Mouse (Mus musculus): ENCODE data around the gene Skap1. TPM values are rescaled to one million over a fixed set of nuclear protein-coding genes. Genes with fewer than 3 reads are reported as not detected.

Skap1 gene
- polyA plus RNA-seq, 1 experiment from 2014 or later: 0.87 TPM

GRCm38 (mm10) chr11:96482711-96483110, 18.3 kb downstream of the Skap1 start:
- Histone ChIP-seq H3K4me3 (ENCODE audit: low read depth, low read length) (no peak overlapping the region), H3K36me3 (ENCODE audit: control insufficient read depth, insufficient read depth, low read length) (no peaks in the 10 kb centered on the region), H3K27me3 (replicated peaks; ENCODE audit: control insufficient read depth, insufficient read depth, low read length) (no peaks in the 10 kb centered on the region), H3K4me1 (replicated peaks; ENCODE audit: control insufficient read depth, insufficient read depth, low read length) (no peaks in the 10 kb centered on the region), H3K9me3 (ENCODE audit: control insufficient read depth, low read length) (no peaks in the 10 kb centered on the region), H3K27ac (ENCODE audit: low read depth) (no peak overlapping the region), H3K4me2 (ENCODE audit: low read length) (no peak overlapping the region), H3K9ac (ENCODE audit: low read length) (no peak overlapping the region)
- ATAC-seq (replicated peaks; ENCODE audit: low FRiP score, low TSS enrichment, low read depth) (no peak), DNase-seq (ENCODE audit: low spot score) (no peak)
- WGBS: 27% methylated on average over 3 of the region's 3 CpGs

- H3K9ac ChIP-seq (ENCODE audit: low read length): no peak overlapping the region
- no peaks in the 10 kb centered on the region for H3K36me3 ChIP-seq (ENCODE audit: control insufficient read depth, insufficient read depth, low read length)
- no peak overlapping the region for H3K4me2 ChIP-seq (ENCODE audit: low read length)
- no peaks in the 10 kb centered on the region for H3K27me3 ChIP-seq (replicated peaks; ENCODE audit: control insufficient read depth, insufficient read depth, low read length)
- no peaks in the 10 kb centered on the region for H3K9me3 ChIP-seq (ENCODE audit: control insufficient read depth, low read length)
- ATAC-seq (replicated peaks; ENCODE audit: low FRiP score, low TSS enrichment, low read depth) (no peak), DNase-seq (ENCODE audit: low spot score) (no peak)
- no peak overlapping the region for H3K4me3 ChIP-seq (ENCODE audit: low read depth, low read length)
- H3K4me1 ChIP-seq (replicated peaks; ENCODE audit: control insufficient read depth, insufficient read depth, low read length): no peaks in the 10 kb centered on the region
- no peak overlapping the region for H3K27ac ChIP-seq (ENCODE audit: low read depth)
Observed at GRCm38 (mm10) chr11:96483179-96483578, 18.8 kb downstream of the Skap1 start.

GRCm38 (mm10) chr11:96498481-96498880, 34.1 kb downstream of the Skap1 start:
- DNase-seq (ENCODE audit: low spot score): peak; percentile 13
- Histone ChIP-seq H3K9ac (ENCODE audit: low read length) (no peak overlapping the region), H3K27me3 (replicated peaks; ENCODE audit: control insufficient read depth, insufficient read depth, low read length) (no peaks in the 10 kb centered on the region), H3K4me2 (ENCODE audit: low read length) (no peak overlapping the region), H3K9me3 (ENCODE audit: control insufficient read depth, low read length) (no peaks in the 10 kb centered on the region), H3K4me3 (ENCODE audit: low read depth, low read length) (no peak overlapping the region), H3K27ac (ENCODE audit: low read depth) (no peak overlapping the region), H3K4me1 (replicated peaks; ENCODE audit: control insufficient read depth, insufficient read depth, low read length) (no peaks in the 10 kb centered on the region), H3K36me3 (ENCODE audit: control insufficient read depth, insufficient read depth, low read length) (no peaks in the 10 kb centered on the region)
- WGBS: 77% methylated on average over 8 of the region's 8 CpGs
- ATAC-seq (replicated peaks; ENCODE audit: low FRiP score, low TSS enrichment, low read depth): no peak

GRCm38 (mm10) chr11:96501042-96501441, 36.6 kb downstream of the Skap1 start:
- Histone ChIP-seq H3K4me2 (ENCODE audit: low read length) (no peak overlapping the region), H3K27ac (ENCODE audit: low read depth) (no peak overlapping the region), H3K4me1 (replicated peaks; ENCODE audit: control insufficient read depth, insufficient read depth, low read length) (no peaks in the 10 kb centered on the region; the same call in 1 of the 2 replicates), H3K9ac (ENCODE audit: low read length) (no peak overlapping the region), H3K9me3 (ENCODE audit: control insufficient read depth, low read length) (no peaks in the 10 kb centered on the region), H3K36me3 (ENCODE audit: control insufficient read depth, insufficient read depth, low read length) (no peaks in the 10 kb centered on the region), H3K4me3 (ENCODE audit: low read depth, low read length) (no peak overlapping the region), H3K27me3 (replicated peaks; ENCODE audit: control insufficient read depth, insufficient read depth, low read length) (no peaks in the 10 kb centered on the region)
- WGBS: 49% methylated on average over 6 of the region's 6 CpGs
- DNase-seq (ENCODE audit: low spot score) (peak; percentile 34), ATAC-seq (replicated peaks; ENCODE audit: low FRiP score, low TSS enrichment, low read depth) (no peak)

- no peak for DNase-seq (ENCODE audit: low spot score)
- ATAC-seq (replicated peaks; ENCODE audit: low FRiP score, low TSS enrichment, low read depth): no peak
- no peak overlapping the region for H3K4me2 ChIP-seq (ENCODE audit: low read length)
- 64% methylated on average over 3 of the region's 3 CpGs for WGBS
- H3K27me3 ChIP-seq (replicated peaks; ENCODE audit: control insufficient read depth, insufficient read depth, low read length): no peaks in the 10 kb centered on the region
- H3K9ac ChIP-seq (ENCODE audit: low read length): no peak overlapping the region
- no peak overlapping the region for H3K27ac ChIP-seq (ENCODE audit: low read depth)
- no peak overlapping the region for H3K4me3 ChIP-seq (ENCODE audit: low read depth, low read length)
- H3K9me3 ChIP-seq (ENCODE audit: control insufficient read depth, low read length): no peaks in the 10 kb centered on the region
- no peaks in the 10 kb centered on the region for H3K36me3 ChIP-seq (ENCODE audit: control insufficient read depth, insufficient read depth, low read length)
- H3K4me1 ChIP-seq (replicated peaks; ENCODE audit: control insufficient read depth, insufficient read depth, low read length): no peaks in the 10 kb centered on the region; the same call in 1 of the 2 replicates
Observed at GRCm38 (mm10) chr11:96502948-96503347, 38.6 kb downstream of the Skap1 start.

DNA sequence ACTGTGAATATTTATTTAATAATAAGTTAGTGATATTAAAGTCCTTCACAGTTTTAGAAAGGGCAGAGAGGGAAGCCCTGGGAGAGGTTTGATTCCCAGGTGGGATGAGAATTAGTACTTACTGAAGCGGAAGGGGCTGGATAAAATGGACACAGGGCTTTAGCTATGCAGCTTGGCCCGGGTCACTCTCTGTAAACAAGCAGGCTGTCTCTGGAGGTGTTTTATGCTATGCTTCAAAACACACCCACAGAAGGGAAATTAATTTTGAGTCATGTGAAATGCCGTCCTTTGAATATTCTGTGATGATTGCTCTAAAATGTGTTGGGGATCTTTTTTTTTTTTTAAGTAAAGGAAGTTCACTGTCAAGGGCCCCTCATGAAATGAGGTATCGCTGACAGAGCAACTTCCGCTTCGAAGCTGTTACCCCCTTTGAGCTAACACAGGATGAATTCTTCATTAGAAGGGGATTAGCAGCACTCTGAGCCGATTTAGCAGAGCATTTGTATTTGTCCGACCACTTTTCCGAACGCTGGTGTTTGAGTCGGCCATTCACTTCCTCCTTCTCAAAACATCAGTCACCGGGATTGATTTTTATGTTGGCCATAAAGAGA, 40.2 kb downstream of the Skap1 start:
- Histone ChIP-seq H3K9me3 (ENCODE audit: control insufficient read depth, low read length) (no peaks in the 10 kb centered on the region), H3K27me3 (replicated peaks; ENCODE audit: control insufficient read depth, insufficient read depth, low read length) (no peaks in the 10 kb centered on the region), H3K36me3 (ENCODE audit: control insufficient read depth, insufficient read depth, low read length) (no peaks in the 10 kb centered on the region), H3K4me3 (ENCODE audit: low read depth, low read length) (no peak overlapping the region), H3K9ac (ENCODE audit: low read length) (no peak overlapping the region), H3K4me2 (ENCODE audit: low read length) (no peak overlapping the region), H3K4me1 (replicated peaks; ENCODE audit: control insufficient read depth, insufficient read depth, low read length) (no peaks in the 10 kb centered on the region; the same call in 1 of the 2 replicates), H3K27ac (ENCODE audit: low read depth) (no peak overlapping the region)
- whole genome bisulfite sequencing: 39% methylated on average over 12 of the region's 12 CpGs
- ATAC-seq (replicated peaks; ENCODE audit: low FRiP score, low TSS enrichment, low read depth) (no peak), DNase-seq (ENCODE audit: low spot score) (no peak)

DNA sequence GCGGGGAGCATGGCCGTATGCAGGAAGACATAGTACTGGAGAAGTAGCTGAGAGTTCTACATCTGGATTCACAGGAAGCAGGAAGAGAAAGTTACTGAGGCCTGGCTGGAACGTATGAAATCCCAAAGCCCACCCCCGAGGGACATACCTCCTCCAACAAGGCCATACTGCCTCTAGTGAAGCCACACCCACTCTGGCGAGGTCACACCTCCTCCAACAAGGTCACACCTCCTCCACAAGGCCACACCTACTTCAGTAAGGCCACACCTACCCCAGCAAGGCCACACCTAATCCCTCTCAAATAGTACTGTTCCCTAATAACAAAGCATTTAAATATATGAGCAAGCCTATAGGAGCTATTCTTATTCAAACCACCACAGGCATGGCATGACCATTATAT, 41.4 kb downstream of the Skap1 start:
- Histone ChIP-seq H3K4me2 (ENCODE audit: low read length) (no peak overlapping the region), H3K9ac (ENCODE audit: low read length) (no peak overlapping the region), H3K4me1 (replicated peaks; ENCODE audit: control insufficient read depth, insufficient read depth, low read length) (no peaks in the 10 kb centered on the region; the same call in 1 of the 2 replicates), H3K27ac (ENCODE audit: low read depth) (no peak overlapping the region), H3K36me3 (ENCODE audit: control insufficient read depth, insufficient read depth, low read length) (no peaks in the 10 kb centered on the region), H3K27me3 (replicated peaks; ENCODE audit: control insufficient read depth, insufficient read depth, low read length) (no peaks in the 10 kb centered on the region), H3K4me3 (ENCODE audit: low read depth, low read length) (no peak overlapping the region), H3K9me3 (ENCODE audit: control insufficient read depth, low read length) (no peaks in the 10 kb centered on the region)
- DNase-seq (ENCODE audit: low spot score) (no peak), ATAC-seq (replicated peaks; ENCODE audit: low FRiP score, low TSS enrichment, low read depth) (no peak)
- WGBS: 63% methylated on average over 5 of the region's 5 CpGs

GRCm38 (mm10) chr11:96515164-96515563, 50.8 kb downstream of the Skap1 start:
- no peak overlapping the region for H3K4me2 ChIP-seq (ENCODE audit: low read length)
- H3K9ac ChIP-seq (ENCODE audit: low read length): no peak overlapping the region
- no peak for ATAC-seq (replicated peaks; ENCODE audit: low FRiP score, low TSS enrichment, low read depth)
- H3K27me3 ChIP-seq (replicated peaks; ENCODE audit: control insufficient read depth, insufficient read depth, low read length): no peaks in the 10 kb centered on the region
- H3K36me3 ChIP-seq (ENCODE audit: control insufficient read depth, insufficient read depth, low read length): no peaks in the 10 kb centered on the region
- H3K4me3 ChIP-seq (ENCODE audit: low read depth, low read length): no peak overlapping the region
- WGBS: 88% methylated on average over 3 of the region's 3 CpGs
- no peak overlapping the region for H3K27ac ChIP-seq (ENCODE audit: low read depth)
- no peak for DNase-seq (ENCODE audit: low spot score)
- H3K9me3 ChIP-seq (ENCODE audit: control insufficient read depth, low read length): no peaks in the 10 kb centered on the region
- H3K4me1 ChIP-seq (replicated peaks; ENCODE audit: control insufficient read depth, insufficient read depth, low read length): 0 out of 2 replicates have a peak, but pooled peaks cover 2% of the 10 kb centered on the region

GRCm38 (mm10) chr11:96524541-96524940, 60.1 kb downstream of the Skap1 start:
- Histone ChIP-seq H3K27ac (ENCODE audit: low read depth) (no peak overlapping the region), H3K4me3 (ENCODE audit: low read depth, low read length) (no peak overlapping the region), H3K27me3 (replicated peaks; ENCODE audit: control insufficient read depth, insufficient read depth, low read length) (no peaks in the 10 kb centered on the region), H3K9ac (ENCODE audit: low read length) (no peak overlapping the region), H3K9me3 (ENCODE audit: control insufficient read depth, low read length) (no peaks in the 10 kb centered on the region), H3K4me1 (replicated peaks; ENCODE audit: control insufficient read depth, insufficient read depth, low read length) (no peaks in the 10 kb centered on the region), H3K4me2 (ENCODE audit: low read length) (no peak overlapping the region), H3K36me3 (ENCODE audit: control insufficient read depth, insufficient read depth, low read length) (no peaks in the 10 kb centered on the region)
- ATAC-seq (replicated peaks; ENCODE audit: low FRiP score, low TSS enrichment, low read depth) (no peak), DNase-seq (ENCODE audit: low spot score) (no peak)
- WGBS: 75% methylated on average over 6 of the region's 6 CpGs
